Mouse (Mus musculus) C2C12 (cell line): ENCODE data around the gene Ccl3.

Experiments
- CTCF ChIP-seq: IDR thresholded peaks from one replicate; pipeline ENCODE4 v1.5.1; 2011; ENCODE audit not compliant: control insufficient read depth, insufficient read depth, insufficient read length
- FOSL1 ChIP-seq: IDR thresholded peaks from one replicate; pipeline ENCODE4 v1.8.0; 2011; ENCODE audit warnings: mild to moderate bottlenecking, low read length; ENCODE audit not compliant: poor library complexity, insufficient read depth, severe bottlenecking
- MYOD1 ChIP-seq: IDR thresholded peaks from one replicate; pipeline ENCODE4 v1.6.1; 2011; ENCODE audit warnings: low read depth; ENCODE audit not compliant: control insufficient read depth, insufficient read length
- MYOG ChIP-seq: IDR thresholded peaks from one replicate; pipeline ENCODE4 v1.6.1; 2011; ENCODE audit not compliant: control insufficient read depth, insufficient read length; ENCODE audit errors: extremely low read depth
- USF1 ChIP-seq: IDR thresholded peaks from one replicate; pipeline ENCODE4 v1.6.1; 2011; ENCODE audit warnings: low read depth, mild to moderate bottlenecking, control low read depth, moderate library complexity

DNA sequence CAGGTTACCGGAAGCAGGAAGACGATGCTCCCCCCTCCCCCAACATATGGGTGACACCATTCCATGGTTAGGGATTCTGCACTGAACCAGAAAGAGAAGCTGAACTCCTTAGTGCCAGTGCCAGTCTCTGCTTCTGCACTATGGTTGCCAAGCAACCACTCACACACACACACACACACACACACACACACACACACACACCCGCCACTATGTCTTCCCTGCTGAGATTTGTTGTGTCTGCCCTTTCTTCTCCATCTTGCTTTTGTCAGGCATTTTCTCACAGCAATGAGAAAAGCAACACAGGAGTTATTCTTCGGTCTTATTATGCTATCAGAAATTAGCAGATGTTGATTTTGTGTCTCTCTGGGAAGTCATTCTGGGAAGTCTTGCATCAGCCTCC is 14.7 kb downstream of the Ccl3 start:
- TF ChIP-seq CTCF = no peak
- TF ChIP-seq MYOD1 = no peak
- no peak for TF ChIP-seq USF1
- no peak for TF ChIP-seq MYOG
- TF ChIP-seq FOSL1 = no peak
